Mouse (Mus musculus) kidney, postnatal 0 days (tissue): ENCODE measurements around the gene Gm6993. TPM values are rescaled to one million over a fixed set of nuclear protein-coding genes. Genes with fewer than 3 reads are reported as not detected.

Source experiments
- ATAC-seq: fragments of 200-750 bp; cut with Nextera tagmentation; replicated peaks from 2 replicates; pipeline ENCODE4 v1.8.0; 2017; ENCODE audit warnings: low read depth, moderate number of reproducible peaks, moderate TSS enrichment, moderate library complexity; ENCODE audit not compliant: low FRiP score
- DNase-seq: peaks from one replicate; pipeline ENCODE4 v3.0.0-alpha.2; 2016; ENCODE audit warnings: low spot score
- H3K27ac ChIP-seq: fragments of 300-500 bp; sonication (generic); 2 replicates; pipeline ENCODE4 v1.5.1; 2014; ENCODE audit warnings: mild to moderate bottlenecking
- H3K27me3 ChIP-seq: fragments of 300-500 bp; sonication (generic); 2 replicates; pipeline ENCODE4 v1.6.1; 2014; ENCODE audit warnings: low read length, mixed read lengths; ENCODE audit not compliant: insufficient read depth
- H3K36me3 ChIP-seq: fragments of 300-500 bp; sonication (generic); 2 replicates; pipeline ENCODE4 v1.6.1; 2014; ENCODE audit warnings: low read length, mixed read lengths; ENCODE audit not compliant: insufficient read depth
- H3K4me1 ChIP-seq: fragments of 300-500 bp; sonication (generic); replicated peaks from 2 replicates; pipeline ENCODE4 v1.6.1; 2014; ENCODE audit warnings: antibody characterized with exemption, low read length, mixed read lengths; ENCODE audit not compliant: insufficient read depth
- H3K4me2 ChIP-seq: fragments of 300-500 bp; sonication (generic); 2 replicates; pipeline ENCODE4 v1.6.1; 2014; ENCODE audit warnings: mild to moderate bottlenecking, low read length, moderate library complexity, mixed read lengths
- H3K4me3 ChIP-seq: fragments of 300-500 bp; sonication (generic); replicated peaks from 2 replicates; pipeline ENCODE4 v1.5.1; 2014; ENCODE audit warnings: low read depth, low read length
- H3K9ac ChIP-seq: fragments of 300-500 bp; sonication (generic); 2 replicates; pipeline ENCODE4 v1.6.1; 2014; ENCODE audit warnings: low read depth, low read length
- H3K9me3 ChIP-seq: fragments of 300-500 bp; sonication (generic); replicated peaks from 2 replicates; pipeline ENCODE4 v1.6.1; 2016; ENCODE audit warnings: low read length, inconsistent platforms, mixed read lengths
- CTCF ChIP-seq: IDR thresholded peaks from 2 replicates; pipeline ENCODE4 v1.5.1; 2016; ENCODE audit warnings: antibody characterized with exemption, low read depth, mild to moderate bottlenecking, moderate library complexity
- WGBS: fragments of 180-500 bp; shearing (Covaris S2); extraction: QIAGEN DNeasy Blood & Tissue Kit; methylation state at CpG from one replicate; pipeline ENCODE4 v1.1.7; 2014; 5-methylcytosine and 5-hydroxymethylcytosine counted together
- polyA plus RNA-seq: library from polyadenylated mRNA; unstranded; fragments of >200 nt; fragmentation: Nextera tagmentation; extraction: Ambion mirVana; gene quantifications from 2 replicates; pipeline ENCODE4 v1.2.1, GENCODE M21; 2015

Gm6993 gene
- polyA plus RNA-seq, 1 experiment from 2014 or later, result not detected

- DNase-seq (no peak), ATAC-seq (no peak)
- H3K36me3 ChIP-seq, result no peaks in the 10 kb centered on the region
- H3K27me3 ChIP-seq, result no peaks in the 10 kb centered on the region
- no peak overlapping the region for H3K4me2 ChIP-seq
- WGBS, result 50% methylated on average over 3 of the region's 3 CpGs
- H3K27ac ChIP-seq, result no peak overlapping the region
- H3K4me1 ChIP-seq, result peaks cover 17% of the 10 kb centered on the region
- no peaks in the 10 kb centered on the region for H3K9me3 ChIP-seq
- no peak overlapping the region for H3K9ac ChIP-seq
- no peak for TF ChIP-seq CTCF
- no peak overlapping the region for H3K4me3 ChIP-seq
These were observed 5.6 kb downstream of the Gm6993 start for GRCm38 (mm10) chr12:31246153-31246552.

- TF ChIP-seq CTCF, result no peak
- H3K4me3 ChIP-seq, result no peak overlapping the region
- WGBS, result 55% methylated on average over 3 of the region's 3 CpGs
- H3K36me3 ChIP-seq, result no peaks in the 10 kb centered on the region
- no peak for DNase-seq
- H3K9ac ChIP-seq, result no peak overlapping the region
- no peak overlapping the region for H3K27ac ChIP-seq
- peaks cover 17% of the 10 kb centered on the region for H3K4me1 ChIP-seq
- H3K27me3 ChIP-seq, result no peaks in the 10 kb centered on the region
- no peaks in the 10 kb centered on the region for H3K9me3 ChIP-seq
- H3K4me2 ChIP-seq, result no peak overlapping the region
- ATAC-seq, result no peak
These were observed 6.0 kb downstream of the Gm6993 start for GRCm38 (mm10) chr12:31246615-31247014.

GRCm38 (mm10) chr12:31248165-31248564 is 7.6 kb downstream of the Gm6993 start:
- peaks cover 17% of the 10 kb centered on the region for H3K4me1 ChIP-seq
- peak overlapping the region; percentile 54; the same call in 1 of the 2 replicates for H3K27ac ChIP-seq
- no peaks in the 10 kb centered on the region for H3K27me3 ChIP-seq
- no peak overlapping the region for H3K4me2 ChIP-seq
- no peaks in the 10 kb centered on the region for H3K9me3 ChIP-seq
- peak; percentile 91 for DNase-seq
- peak; percentile 73; the same call in 1 of the 2 replicates for ATAC-seq
- WGBS, result 7% methylated on average over 3 of the region's 3 CpGs
- no peaks in the 10 kb centered on the region for H3K36me3 ChIP-seq
- TF ChIP-seq CTCF, result 0 out of 2 replicates have a peak, but pooled peaks have one; percentile 3
- no peak overlapping the region for H3K4me3 ChIP-seq
- no peak overlapping the region for H3K9ac ChIP-seq

GRCm38 (mm10) chr12:31248681-31249080 is 8.1 kb downstream of the Gm6993 start:
- TF ChIP-seq CTCF, result no peak
- Histone ChIP-seq H3K27ac (peak overlapping the region; percentile 54), H3K27me3 (no peaks in the 10 kb centered on the region), H3K4me2 (no peak overlapping the region), H3K9me3 (no peaks in the 10 kb centered on the region), H3K4me3 (no peak overlapping the region), H3K4me1 (peaks cover 17% of the 10 kb centered on the region), H3K9ac (no peak overlapping the region), H3K36me3 (no peaks in the 10 kb centered on the region)
- WGBS, result 22% methylated on average over 10 of the region's 10 CpGs
- ATAC-seq (peak; percentile 56; the same call in 1 of the 2 replicates), DNase-seq (peak; percentile 73)

GRCm38 (mm10) chr12:31252259-31252658 is 11.7 kb downstream of the Gm6993 start:
- Histone ChIP-seq H3K27me3 (no peaks in the 10 kb centered on the region), H3K4me3 (no peak overlapping the region), H3K4me2 (no peak overlapping the region), H3K9ac (no peak overlapping the region), H3K9me3 (no peaks in the 10 kb centered on the region), H3K4me1 (peaks cover 22% of the 10 kb centered on the region), H3K36me3 (no peaks in the 10 kb centered on the region), H3K27ac (0 out of 2 replicates have a peak overlapping the region, but pooled peaks have one; percentile 42)
- TF ChIP-seq CTCF, result no peak
- ATAC-seq (no peak), DNase-seq (peak; percentile 53)
- 23% methylated on average over 4 of the region's 4 CpGs for WGBS

GRCm38 (mm10) chr12:31254978-31255377 is 14.4 kb downstream of the Gm6993 start:
- Histone ChIP-seq H3K9me3 (no peaks in the 10 kb centered on the region), H3K27ac (no peak overlapping the region), H3K4me1 (peaks cover 6% of the 10 kb centered on the region; the same call in 1 of the 2 replicates), H3K36me3 (no peaks in the 10 kb centered on the region), H3K4me3 (no peak overlapping the region), H3K9ac (no peak overlapping the region), H3K4me2 (no peak overlapping the region), H3K27me3 (no peaks in the 10 kb centered on the region)
- no peak for DNase-seq
- 72% methylated on average over 8 of the region's 8 CpGs for WGBS
- no peak for TF ChIP-seq CTCF
- ATAC-seq, result no peak
